Mouse (Mus musculus) brain, embryonic 18.5 days (tissue): ENCODE results near the gene Prrc2a.

Experiments
- DNase-seq: peaks from one replicate; pipeline ENCODE4 v3.0.0-alpha.2; 2012; ENCODE audit warnings: low read depth, low spot score

Gene Prrc2a

GRCm38 (mm10) chr17:35163326-35164081, 1.2 kb downstream of the Prrc2a start:
- DNase-seq: no peak

- DNase-seq: no peak
These were observed 2.0 kb downstream of the Prrc2a start for GRCm38 (mm10) chr17:35162730-35163129.

GRCm38 (mm10) chr17:35162121-35162520, 2.6 kb downstream of the Prrc2a start:
- no peak for DNase-seq

- no peak for DNase-seq
These were observed 3.3 kb downstream of the Prrc2a start for GRCm38 (mm10) chr17:35161421-35161820.

- no peak for DNase-seq
These were observed 5.1 kb downstream of the Prrc2a start for GRCm38 (mm10) chr17:35159638-35160037.

GRCm38 (mm10) chr17:35158850-35159593, 5.7 kb downstream of the Prrc2a start:
- DNase-seq: no peak

GRCm38 (mm10) chr17:35157661-35158175, 7.0 kb downstream of the Prrc2a start:
- no peak for DNase-seq

- no peak for DNase-seq
These were observed 7.4 kb downstream of the Prrc2a start for GRCm38 (mm10) chr17:35157254-35157653.

- DNase-seq: no peak
These were observed 8.1 kb downstream of the Prrc2a start for GRCm38 (mm10) chr17:35156461-35157200.

- DNase-seq: no peak
These were observed 9.2 kb downstream of the Prrc2a start for GRCm38 (mm10) chr17:35155451-35155850.

GRCm38 (mm10) chr17:35154616-35155015, 10.1 kb downstream of the Prrc2a start:
- no peak for DNase-seq

- no peak for DNase-seq
These were observed 10.8 kb downstream of the Prrc2a start for GRCm38 (mm10) chr17:35153931-35154330.

GRCm38 (mm10) chr17:35153077-35153476, 11.6 kb downstream of the Prrc2a start:
- no peak for DNase-seq

- DNase-seq: no peak
These were observed 12.6 kb downstream of the Prrc2a start for GRCm38 (mm10) chr17:35152121-35152520.

- DNase-seq: no peak
These were observed 16.6 kb downstream of the Prrc2a start for GRCm38 (mm10) chr17:35147922-35148639.

- DNase-seq: no peak
These were observed 17.3 kb downstream of the Prrc2a start for GRCm38 (mm10) chr17:35147348-35147747.

- DNase-seq: no peak
These were observed 18.6 kb downstream of the Prrc2a start for GRCm38 (mm10) chr17:35146139-35146538.

- no peak for DNase-seq
These were observed 22.7 kb downstream of the Prrc2a start for GRCm38 (mm10) chr17:35141971-35142370.

- DNase-seq: no peak
These were observed 24.2 kb downstream of the Prrc2a start for GRCm38 (mm10) chr17:35140490-35140996.

GRCm38 (mm10) chr17:35139269-35139668, 25.4 kb downstream of the Prrc2a start:
- DNase-seq: no peak
